Mouse (Mus musculus): ENCODE results near the gene Brd2. TPM values are rescaled to one million over a fixed set of nuclear protein-coding genes. Genes with fewer than 3 reads are reported as not detected.
A peak's percentile ranks its signal among the peaks of the same experiment; 100 is the strongest.

The Brd2 gene
- polyA plus RNA-seq, 1 experiment from 2014 or later = 145 TPM

- H3K9me3 ChIP-seq (replicated peaks) = no peaks in the 10 kb centered on the region
- no peak overlapping the region for H3K27ac ChIP-seq
These were observed 39.3 kb downstream of the Brd2 start for GRCm38 (mm10) chr17:34083104-34083503.

GRCm38 (mm10) chr17:34079621-34080020, 42.8 kb downstream of the Brd2 start:
- H3K27ac ChIP-seq = no peak overlapping the region
- WGBS = 19% methylated on average over 5 of the region's 5 CpGs
- DNase-seq (ENCODE audit: low spot score) = no peak
- H3K4me1 ChIP-seq = peaks cover 7% of the 10 kb centered on the region; the same call in 1 of the 2 replicates
- peaks cover 33% of the 10 kb centered on the region for H3K27me3 ChIP-seq (ENCODE audit: low read depth, poor library complexity, severe bottlenecking)
- H3K9me3 ChIP-seq (replicated peaks) = no peaks in the 10 kb centered on the region
- H3K36me3 ChIP-seq = no peaks in the 10 kb centered on the region
- H3K4me3 ChIP-seq = no peak overlapping the region

More at GRCm38 (mm10) chr17:34083104-34083503, 39.3 kb downstream of the Brd2 start:
- peaks cover 15% of the 10 kb centered on the region; the same call in 1 of the 2 replicates for H3K27me3 ChIP-seq (ENCODE audit: low read depth, poor library complexity, severe bottlenecking)
- 12% methylated on average over 8 of the region's 8 CpGs for WGBS
- DNase-seq (ENCODE audit: low spot score) = no peak
- H3K36me3 ChIP-seq = no peaks in the 10 kb centered on the region
- no peak overlapping the region for H3K4me3 ChIP-seq
- H3K4me1 ChIP-seq = peaks cover 3% of the 10 kb centered on the region; the same call in 1 of the 2 replicates

GRCm38 (mm10) chr17:34079002-34079401, 43.4 kb downstream of the Brd2 start:
- Histone ChIP-seq H3K4me3 (no peak overlapping the region), H3K27me3 (ENCODE audit: low read depth, poor library complexity, severe bottlenecking) (peaks cover 29% of the 10 kb centered on the region), H3K27ac (no peak overlapping the region), H3K9me3 (replicated peaks) (no peaks in the 10 kb centered on the region), H3K36me3 (no peaks in the 10 kb centered on the region), H3K4me1 (peaks cover 7% of the 10 kb centered on the region; the same call in 1 of the 2 replicates)
- WGBS = 89% methylated on average over 11 of the region's 11 CpGs
- no peak for DNase-seq (ENCODE audit: low spot score)

GRCm38 (mm10) chr17:34078148-34078547, 44.3 kb downstream of the Brd2 start:
- DNase-seq (ENCODE audit: low spot score) = no peak
- no peaks in the 10 kb centered on the region for H3K36me3 ChIP-seq
- no peaks in the 10 kb centered on the region for H3K9me3 ChIP-seq (replicated peaks)
- H3K4me1 ChIP-seq = peaks cover 6% of the 10 kb centered on the region; the same call in 1 of the 2 replicates
- 72% methylated on average over 4 of the region's 4 CpGs for whole genome bisulfite sequencing
- H3K27me3 ChIP-seq (ENCODE audit: low read depth, poor library complexity, severe bottlenecking) = peaks cover 25% of the 10 kb centered on the region
- no peak overlapping the region for H3K4me3 ChIP-seq
- no peak overlapping the region for H3K27ac ChIP-seq

- peak; percentile 83 for DNase-seq (ENCODE audit: low spot score)
- H3K9me3 ChIP-seq (replicated peaks) = no peaks in the 10 kb centered on the region
- H3K27ac ChIP-seq = no peak overlapping the region
- H3K4me1 ChIP-seq = 0 out of 2 replicates have a peak, but pooled peaks cover 4% of the 10 kb centered on the region
- H3K4me3 ChIP-seq = no peak overlapping the region
- 2% methylated on average over 9 of the region's 9 CpGs for WGBS
- H3K36me3 ChIP-seq = no peaks in the 10 kb centered on the region
- peaks cover 23% of the 10 kb centered on the region for H3K27me3 ChIP-seq (ENCODE audit: low read depth, poor library complexity, severe bottlenecking)
These were observed 44.9 kb downstream of the Brd2 start for GRCm38 (mm10) chr17:34077549-34077948.

GRCm38 (mm10) chr17:34075271-34075670, 47.2 kb downstream of the Brd2 start:
- Histone ChIP-seq H3K4me1 (0 out of 2 replicates have a peak, but pooled peaks cover 4% of the 10 kb centered on the region), H3K4me3 (no peak overlapping the region), H3K27me3 (ENCODE audit: low read depth, poor library complexity, severe bottlenecking) (peaks cover 23% of the 10 kb centered on the region), H3K9me3 (replicated peaks) (no peaks in the 10 kb centered on the region), H3K27ac (no peak overlapping the region), H3K36me3 (no peaks in the 10 kb centered on the region)
- DNase-seq (ENCODE audit: low spot score) = peak; percentile 45
- 41% methylated on average over 7 of the region's 7 CpGs for WGBS

GRCm38 (mm10) chr17:34072091-34072490, 50.3 kb downstream of the Brd2 start:
- H3K27me3 ChIP-seq (ENCODE audit: low read depth, poor library complexity, severe bottlenecking) = peaks cover 19% of the 10 kb centered on the region
- DNase-seq (ENCODE audit: low spot score) = no peak
- H3K27ac ChIP-seq = no peak overlapping the region
- no peaks in the 10 kb centered on the region for H3K36me3 ChIP-seq
- no peak overlapping the region for H3K4me3 ChIP-seq
- 0 out of 2 replicates have a peak, but pooled peaks cover 4% of the 10 kb centered on the region for H3K4me1 ChIP-seq
- H3K9me3 ChIP-seq (replicated peaks) = no peaks in the 10 kb centered on the region
- 76% methylated on average over 5 of the region's 5 CpGs for WGBS

- Histone ChIP-seq H3K4me1 (0 out of 2 replicates have a peak, but pooled peaks cover 4% of the 10 kb centered on the region), H3K9me3 (replicated peaks) (no peaks in the 10 kb centered on the region), H3K27ac (no peak overlapping the region), H3K36me3 (no peaks in the 10 kb centered on the region), H3K4me3 (no peak overlapping the region), H3K27me3 (ENCODE audit: low read depth, poor library complexity, severe bottlenecking) (no peaks in the 10 kb centered on the region)
- no peak for DNase-seq (ENCODE audit: low spot score)
- WGBS = 71% methylated on average over 3 of the region's 3 CpGs
These were observed 53.6 kb downstream of the Brd2 start for GRCm38 (mm10) chr17:34068864-34069263.

Other genes starting within 250 kb of the Brd2 start
- not detected in 2 replicates for gene Gm7029, start 248.8 kb downstream of the Brd2 start, polyA plus RNA-seq (2016; fragmentation: Nextera tagmentation; extraction: Ambion mirVana)
- gene Kifc1, start 232.0 kb downstream of the Brd2 start, polyA plus RNA-seq (2016; fragmentation: Nextera tagmentation; extraction: Ambion mirVana) = 5.9 and 6.6 TPM in 2 replicates
- gene Platr17, start 217.5 kb downstream of the Brd2 start, polyA plus RNA-seq (2016; fragmentation: Nextera tagmentation; extraction: Ambion mirVana) = 0.20 and 0.38 TPM in 2 replicates
- gene Daxx, start 213.2 kb downstream of the Brd2 start, polyA plus RNA-seq (2016; fragmentation: Nextera tagmentation; extraction: Ambion mirVana) = 88.1 and 92.2 TPM in 2 replicates
- gene Tapbp, start 206.7 kb downstream of the Brd2 start, polyA plus RNA-seq (2016; fragmentation: Nextera tagmentation; extraction: Ambion mirVana) = 9.2 and 16.0 TPM in 2 replicates
- 20.2 and 23.2 TPM in 2 replicates for gene Zbtb22, start 206.7 kb downstream of the Brd2 start, polyA plus RNA-seq (2016; fragmentation: Nextera tagmentation; extraction: Ambion mirVana)
- gene Rgl2, start 193.1 kb downstream of the Brd2 start, polyA plus RNA-seq (2016; fragmentation: Nextera tagmentation; extraction: Ambion mirVana) = 43.2 and 43.9 TPM in 2 replicates
- gene Pfdn6, start 182.3 kb downstream of the Brd2 start, polyA plus RNA-seq (2016; fragmentation: Nextera tagmentation; extraction: Ambion mirVana) = 212 and 258 TPM in 2 replicates
- 61.7 and 78.2 TPM in 2 replicates for gene Wdr46, start 182.0 kb downstream of the Brd2 start, polyA plus RNA-seq (2016; fragmentation: Nextera tagmentation; extraction: Ambion mirVana)
- 2.9 and 3.9 TPM in 2 replicates for gene B3galt4, start 171.1 kb downstream of the Brd2 start, polyA plus RNA-seq (2016; fragmentation: Nextera tagmentation; extraction: Ambion mirVana)
- gene Vps52, start 166.8 kb downstream of the Brd2 start, polyA plus RNA-seq (2016; fragmentation: Nextera tagmentation; extraction: Ambion mirVana) = 49.8 and 50.3 TPM in 2 replicates
- 1,605 and 1,760 TPM in 2 replicates for gene Rps18, start 166.6 kb downstream of the Brd2 start, polyA plus RNA-seq (2016; fragmentation: Nextera tagmentation; extraction: Ambion mirVana)
- gene H2-K1, start 122.3 kb downstream of the Brd2 start, polyA plus RNA-seq (2016; fragmentation: Nextera tagmentation; extraction: Ambion mirVana) = 2.9 and 4.7 TPM in 2 replicates
- gene Ring1, start 98.0 kb downstream of the Brd2 start, polyA plus RNA-seq (2016; fragmentation: Nextera tagmentation; extraction: Ambion mirVana) = 11.8 and 15.0 TPM in 2 replicates
- gene H2-Ke6, start 94.6 kb downstream of the Brd2 start, polyA plus RNA-seq (2016; fragmentation: Nextera tagmentation; extraction: Ambion mirVana) = 25.9 and 33.7 TPM in 2 replicates
- 196 TPM in 2 replicates for gene Slc39a7, start 91.0 kb downstream of the Brd2 start, polyA plus RNA-seq (2016; fragmentation: Nextera tagmentation; extraction: Ambion mirVana)
- 49.9 and 51.0 TPM in 2 replicates for gene Rxrb, start 90.8 kb downstream of the Brd2 start, polyA plus RNA-seq (2016; fragmentation: Nextera tagmentation; extraction: Ambion mirVana)
- gene Col11a2, start 83.2 kb downstream of the Brd2 start, polyA plus RNA-seq (2016; fragmentation: Nextera tagmentation; extraction: Ambion mirVana) = 0.43 and 2.5 TPM in 2 replicates
- 0.31 and 0.66 TPM in 2 replicates for gene H2-Oa, start 30.3 kb downstream of the Brd2 start, polyA plus RNA-seq (2016; fragmentation: Nextera tagmentation; extraction: Ambion mirVana)
- gene H2-DMa, start 3.1 kb downstream of the Brd2 start, polyA plus RNA-seq (2016; fragmentation: Nextera tagmentation; extraction: Ambion mirVana) = 4.2 and 5.3 TPM in 2 replicates
- gene H2-DMb2, start 20.7 kb upstream of the Brd2 start, polyA plus RNA-seq (2016; fragmentation: Nextera tagmentation; extraction: Ambion mirVana) = 0.18 and 0.40 TPM in 2 replicates
- 0.18 and 0.51 TPM in 2 replicates for gene H2-DMb1, start 30.4 kb upstream of the Brd2 start, polyA plus RNA-seq (2016; fragmentation: Nextera tagmentation; extraction: Ambion mirVana)
- 1.6 and 3.2 TPM in 2 replicates for gene Tap1, start 64.9 kb upstream of the Brd2 start, polyA plus RNA-seq (2016; fragmentation: Nextera tagmentation; extraction: Ambion mirVana)
- gene Psmb9, start 65.1 kb upstream of the Brd2 start, polyA plus RNA-seq (2016; fragmentation: Nextera tagmentation; extraction: Ambion mirVana) = 0.78 and 1.1 TPM in 2 replicates
- gene Psmb8, start 75.1 kb upstream of the Brd2 start, polyA plus RNA-seq (2016; fragmentation: Nextera tagmentation; extraction: Ambion mirVana) = 0.74 and 0.87 TPM in 2 replicates
- 0.49 and 0.61 TPM in 2 replicates for gene Tap2, start 80.9 kb upstream of the Brd2 start, polyA plus RNA-seq (2016; fragmentation: Nextera tagmentation; extraction: Ambion mirVana)
- not detected in 2 replicates for gene H2-Ob, start 116.3 kb upstream of the Brd2 start, polyA plus RNA-seq (2016; fragmentation: Nextera tagmentation; extraction: Ambion mirVana)
- gene H2-Ab1, start 135.1 kb upstream of the Brd2 start, polyA plus RNA-seq (2016; fragmentation: Nextera tagmentation; extraction: Ambion mirVana) = 6.7 and 9.9 TPM in 2 replicates
- not detected in 2 replicates for gene H2-Aa, start 165.2 kb upstream of the Brd2 start, polyA plus RNA-seq (2016; fragmentation: Nextera tagmentation; extraction: Ambion mirVana)
- gene H2-Eb1, start 183.2 kb upstream of the Brd2 start, polyA plus RNA-seq (2016; fragmentation: Nextera tagmentation; extraction: Ambion mirVana) = 0.80 and 0.83 TPM in 2 replicates
- not detected in 2 replicates for gene H2-Eb2, start 203.0 kb upstream of the Brd2 start, polyA plus RNA-seq (2016; fragmentation: Nextera tagmentation; extraction: Ambion mirVana)
- not detected in 2 replicates for gene Btnl2, start 232.2 kb upstream of the Brd2 start, polyA plus RNA-seq (2016; fragmentation: Nextera tagmentation; extraction: Ambion mirVana)